Mouse (Mus musculus) stomach, embryonic 14.5 days (tissue): ENCODE measurements around the gene Emilin1. TPM values are rescaled to one million over a fixed set of nuclear protein-coding genes. Genes with fewer than 3 reads are reported as not detected.
A peak's percentile ranks its signal among the peaks of the same experiment; 100 is the strongest.

ENCODE experiments used
- ATAC-seq: fragments of 200-750 bp; cut with Nextera tagmentation; 2 replicates; pipeline ENCODE4 v1.8.0; 2017; ENCODE audit warnings: low read depth, moderate TSS enrichment; ENCODE audit not compliant: insufficient number of reproducible peaks, insufficient read depth, low FRiP score
- H3K27ac ChIP-seq: fragments of 300-500 bp; sonication (generic); 2 replicates; pipeline ENCODE4 v1.5.1; 2014; ENCODE audit warnings: mild to moderate bottlenecking, low read length, moderate library complexity, mixed read lengths
- H3K27me3 ChIP-seq: fragments of 300-500 bp; sonication (generic); 2 replicates; pipeline ENCODE4 v1.6.1; 2014; ENCODE audit warnings: low read length, control low read depth, mixed read lengths; ENCODE audit not compliant: control insufficient read depth, insufficient read depth
- H3K36me3 ChIP-seq: fragments of 300-500 bp; sonication (generic); 2 replicates; pipeline ENCODE4 v1.6.1; 2014; ENCODE audit warnings: mild to moderate bottlenecking, control low read depth, low read length, moderate library complexity, mixed read lengths; ENCODE audit not compliant: control insufficient read depth, insufficient read depth
- H3K4me1 ChIP-seq: fragments of 300-500 bp; sonication (generic); 2 replicates; pipeline ENCODE4 v1.6.1; 2014; ENCODE audit warnings: low read length, control low read depth, mixed read lengths; ENCODE audit not compliant: control insufficient read depth, insufficient read depth
- H3K4me2 ChIP-seq: fragments of 300-500 bp; sonication (generic); replicated peaks from 2 replicates; pipeline ENCODE4 v1.6.1; 2014; ENCODE audit warnings: low read depth, low read length, control low read depth
- H3K4me3 ChIP-seq: fragments of 300-500 bp; sonication (generic); 2 replicates; pipeline ENCODE4 v1.5.1; 2014; ENCODE audit warnings: low read depth, low read length, control low read depth
- H3K9ac ChIP-seq: fragments of 300-500 bp; sonication (generic); replicated peaks from 2 replicates; pipeline ENCODE4 v1.6.1; 2014; ENCODE audit warnings: low read depth, mild to moderate bottlenecking, control low read depth, low read length, moderate library complexity, mixed read lengths
- H3K9me3 ChIP-seq: fragments of 300-500 bp; sonication (generic); 2 replicates; pipeline ENCODE4 v1.6.1; 2016; ENCODE audit warnings: low read depth, low read length, control low read depth; ENCODE audit not compliant: control insufficient read depth
- WGBS: fragments of 180-500 bp; shearing (Covaris S2); extraction: QIAGEN DNeasy Blood & Tissue Kit; methylation state at CpG from one replicate; pipeline ENCODE4 v1.1.7; 2014; 5-methylcytosine and 5-hydroxymethylcytosine counted together
- polyA plus RNA-seq: library from polyadenylated mRNA; unstranded; fragments of >200 nt; fragmentation: Nextera tagmentation; extraction: Ambion mirVana; gene quantifications from 2 replicates; pipeline ENCODE4 v1.2.1, GENCODE M21; 2014

The Emilin1 gene
- polyA plus RNA-seq, 1 experiment from 2014 or later = 208 TPM

DNA sequence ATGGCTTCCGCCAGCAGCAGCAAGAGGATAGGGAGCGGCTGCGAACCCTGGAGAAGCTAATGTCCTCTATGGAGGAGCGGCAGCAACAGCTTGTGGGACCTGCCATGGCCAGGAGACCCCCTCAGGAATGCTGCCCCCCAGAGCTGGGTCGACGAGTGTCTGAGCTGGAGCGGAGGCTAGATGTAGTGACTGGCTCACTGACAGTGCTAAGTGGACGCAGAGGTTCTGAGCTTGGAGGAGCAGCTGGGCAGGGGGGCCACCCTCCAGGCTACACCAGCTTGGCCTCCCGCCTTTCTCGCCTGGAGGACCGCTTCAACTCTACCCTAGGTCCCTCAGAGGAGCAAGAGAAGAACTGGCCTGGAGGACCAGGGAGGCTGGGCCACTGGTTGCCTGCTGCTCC lies 4.1 kb downstream of the Emilin1 start:
- no peaks in the 10 kb centered on the region for H3K9me3 ChIP-seq
- no peak overlapping the region for H3K4me3 ChIP-seq
- ATAC-seq = no peak
- H3K36me3 ChIP-seq = peaks cover 33% of the 10 kb centered on the region
- no peaks in the 10 kb centered on the region for H3K27me3 ChIP-seq
- no peak overlapping the region for H3K4me2 ChIP-seq
- 90% methylated on average over 11 of the region's 11 CpGs for WGBS
- H3K9ac ChIP-seq = no peak overlapping the region
- H3K4me1 ChIP-seq = peaks cover 22% of the 10 kb centered on the region
- H3K27ac ChIP-seq = no peak overlapping the region

- no peak overlapping the region for H3K4me2 ChIP-seq
- H3K4me3 ChIP-seq = no peak overlapping the region
- no peaks in the 10 kb centered on the region for H3K9me3 ChIP-seq
- H3K4me1 ChIP-seq = peaks cover 22% of the 10 kb centered on the region
- no peaks in the 10 kb centered on the region for H3K27me3 ChIP-seq
- H3K36me3 ChIP-seq = peaks cover 37% of the 10 kb centered on the region
- WGBS = 86% methylated on average over 31 of the region's 31 CpGs
- H3K27ac ChIP-seq = no peak overlapping the region
- ATAC-seq = no peak
- H3K9ac ChIP-seq = no peak overlapping the region
These were observed 4.9 kb downstream of the Emilin1 start for GRCm38 (mm10) chr5:30917891-30918670.

- Histone ChIP-seq H3K9ac (no peak overlapping the region), H3K4me2 (no peak overlapping the region), H3K27ac (no peak overlapping the region), H3K4me3 (no peak overlapping the region), H3K4me1 (peaks cover 22% of the 10 kb centered on the region), H3K27me3 (no peaks in the 10 kb centered on the region), H3K36me3 (peaks cover 37% of the 10 kb centered on the region), H3K9me3 (no peaks in the 10 kb centered on the region)
- ATAC-seq = no peak
- 72% methylated on average over 8 of the region's 8 CpGs for WGBS
These were observed 5.5 kb downstream of the Emilin1 start for GRCm38 (mm10) chr5:30918691-30919090.

DNA sequence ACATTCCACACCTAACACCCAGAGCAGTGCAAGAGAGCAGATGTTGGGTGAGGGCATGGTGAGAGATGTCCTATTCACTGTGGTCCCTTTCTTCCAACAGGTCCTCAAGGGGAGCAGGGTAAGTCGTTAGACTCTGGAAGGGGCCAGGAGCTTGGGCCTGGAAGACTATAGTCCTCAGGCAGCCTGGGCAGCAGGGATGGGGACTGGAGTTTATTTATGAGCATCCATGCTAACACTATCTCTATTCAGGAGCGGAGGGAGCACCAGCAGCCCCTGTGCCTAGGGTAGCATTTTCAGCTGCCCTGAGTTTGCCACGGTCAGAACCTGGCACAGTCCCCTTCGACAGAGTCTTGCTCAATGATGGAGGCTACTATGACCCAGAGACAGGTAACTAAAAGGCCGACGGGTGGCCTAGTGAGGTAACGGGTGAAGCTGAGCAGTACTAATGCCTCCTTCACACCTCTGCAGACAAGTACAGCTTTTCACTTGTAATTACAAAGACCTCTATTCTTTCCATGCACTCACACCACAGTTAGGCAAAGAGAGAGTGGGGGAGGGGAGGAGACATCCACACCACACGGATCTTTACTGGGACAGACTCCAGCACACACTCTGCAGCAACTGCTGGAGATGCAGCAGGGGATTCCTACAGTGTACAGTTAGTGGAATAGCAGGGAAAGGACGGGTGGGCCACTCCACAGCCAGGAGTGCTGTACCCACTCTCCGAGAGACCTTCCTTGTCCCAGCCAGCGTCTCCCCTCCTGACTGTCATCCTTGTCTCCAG lies 6.8 kb downstream of the Emilin1 start:
- WGBS = 70% methylated on average over 11 of the region's 11 CpGs
- no peaks in the 10 kb centered on the region for H3K27me3 ChIP-seq
- peaks cover 37% of the 10 kb centered on the region for H3K36me3 ChIP-seq
- peaks cover 22% of the 10 kb centered on the region for H3K4me1 ChIP-seq
- H3K9me3 ChIP-seq = no peaks in the 10 kb centered on the region
- no peak overlapping the region for H3K27ac ChIP-seq
- H3K4me3 ChIP-seq = no peak overlapping the region
- no peak overlapping the region for H3K4me2 ChIP-seq
- H3K9ac ChIP-seq = no peak overlapping the region
- no peak for ATAC-seq

DNA sequence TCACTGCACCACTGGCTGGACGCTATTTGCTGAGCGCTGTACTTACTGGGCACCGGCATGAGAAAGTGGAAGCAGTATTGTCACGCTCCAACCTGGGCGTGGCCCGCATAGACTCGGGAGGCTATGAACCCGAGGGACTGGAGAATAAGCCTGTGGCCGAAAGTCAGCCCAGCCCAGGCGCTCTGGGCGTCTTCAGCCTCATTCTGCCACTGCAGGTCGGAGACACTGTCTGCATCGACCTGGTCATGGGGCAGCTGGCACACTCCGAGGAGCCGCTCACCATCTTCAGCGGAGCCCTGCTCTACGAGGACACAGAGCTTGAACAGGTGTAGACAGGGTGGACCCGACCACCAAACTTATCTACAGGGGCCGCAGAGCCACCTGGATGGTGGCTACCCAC lies 7.4 kb downstream of the Emilin1 start:
- no peak overlapping the region for H3K9ac ChIP-seq
- no peak for ATAC-seq
- H3K27ac ChIP-seq = no peak overlapping the region
- no peaks in the 10 kb centered on the region for H3K9me3 ChIP-seq
- no peaks in the 10 kb centered on the region for H3K27me3 ChIP-seq
- 51% methylated on average over 19 of the region's 19 CpGs for WGBS
- H3K36me3 ChIP-seq = peaks cover 37% of the 10 kb centered on the region
- peaks cover 19% of the 10 kb centered on the region for H3K4me1 ChIP-seq
- H3K4me2 ChIP-seq = peak overlapping the region; percentile 84; the same call in 1 of the 2 replicates
- H3K4me3 ChIP-seq = 0 out of 2 replicates have a peak overlapping the region, but pooled peaks have one; percentile 0

DNA sequence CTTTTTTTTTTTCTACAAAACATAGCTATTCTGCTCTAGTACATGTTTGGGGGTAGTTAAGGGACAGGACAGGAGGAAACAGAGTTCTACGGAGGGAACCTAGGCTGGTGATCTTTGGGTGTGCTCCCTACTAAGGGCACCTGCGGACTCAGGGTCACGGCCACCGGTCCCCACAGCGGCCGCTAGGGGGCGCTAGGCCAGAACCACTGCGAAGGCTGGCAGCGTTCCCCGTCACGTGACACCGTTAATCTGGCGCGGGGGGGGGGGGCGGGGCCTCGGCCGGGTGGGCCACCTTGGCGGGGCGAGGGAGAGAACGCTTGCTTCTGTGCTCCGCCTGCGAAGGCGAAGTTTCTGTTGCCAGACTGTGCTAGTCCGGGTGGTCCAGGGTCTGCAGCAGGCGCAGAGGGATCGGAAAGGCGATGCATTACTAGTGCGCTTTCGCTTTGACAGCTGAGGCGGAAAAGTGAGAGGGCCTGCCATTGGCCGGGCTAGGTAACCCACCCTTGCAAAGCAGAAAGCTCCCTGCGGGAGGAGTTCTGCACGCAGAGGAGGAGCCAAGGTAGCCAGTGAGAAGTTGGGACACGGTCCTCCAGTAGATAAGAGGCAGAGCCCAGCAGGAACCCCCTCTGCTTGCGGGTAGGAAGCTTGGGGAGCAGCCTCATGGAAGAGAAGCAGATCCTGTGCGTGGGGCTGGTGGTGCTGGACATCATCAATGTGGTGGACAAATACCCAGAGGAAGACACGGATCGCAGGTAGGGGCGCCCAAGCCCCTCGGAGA lies 8.2 kb downstream of the Emilin1 start, which contains the start of gene Khk:
Gene Khk (plus strand): TSS at position 176 of the 778 bp plus-strand sequence.
- H3K4me3 ChIP-seq = peak within 1 kb of the TSS; percentile 37
- ATAC-seq = peak; percentile 85
- no peaks in the 10 kb centered on the region for H3K27me3 ChIP-seq
- H3K4me2 ChIP-seq = peak within 1 kb of the TSS; percentile 84
- H3K9ac ChIP-seq = peak within 1 kb of the TSS; percentile 37
- peaks cover 18% of the 10 kb centered on the region for H3K4me1 ChIP-seq
- H3K9me3 ChIP-seq = no peaks in the 10 kb centered on the region
- H3K27ac ChIP-seq = peak within 1 kb of the TSS; percentile 81
- H3K36me3 ChIP-seq = peaks cover 37% of the 10 kb centered on the region
- WGBS = 1% methylated on average over 39 of the region's 40 CpGs

GRCm38 (mm10) chr5:30922581-30923041 lies 9.4 kb downstream of the Emilin1 start:
- Histone ChIP-seq H3K36me3 (peaks cover 28% of the 10 kb centered on the region), H3K27me3 (no peaks in the 10 kb centered on the region), H3K27ac (peak overlapping the region; percentile 81; the same call in 1 of the 2 replicates), H3K9me3 (no peaks in the 10 kb centered on the region), H3K9ac (0 out of 2 replicates have a peak overlapping the region, but pooled peaks have one; percentile 37), H3K4me3 (peak overlapping the region; percentile 37; the same call in 1 of the 2 replicates), H3K4me2 (peak overlapping the region; percentile 84), H3K4me1 (peaks cover 15% of the 10 kb centered on the region)
- ATAC-seq = no peak
- 53% methylated on average over 10 of the region's 10 CpGs for WGBS

DNA sequence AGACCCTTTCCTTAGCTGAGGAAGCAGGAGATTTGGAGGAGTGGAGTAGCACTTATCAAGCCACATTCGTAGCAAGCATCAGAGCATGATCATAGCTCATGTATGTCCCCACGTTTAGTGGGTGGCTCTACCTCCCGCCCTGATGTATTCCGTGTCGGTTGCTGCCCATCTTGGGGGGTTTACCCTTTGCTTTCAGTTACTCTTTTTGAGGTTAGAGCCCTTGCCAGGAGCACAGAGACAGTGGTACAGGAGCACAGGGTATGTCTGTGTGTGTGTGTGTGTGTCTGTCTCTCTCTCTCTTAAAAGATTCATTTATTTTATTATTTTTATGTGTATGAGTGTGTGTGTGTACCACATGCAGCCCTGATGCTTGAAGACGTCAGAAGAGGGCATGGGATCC lies 9.9 kb downstream of the Emilin1 start:
- Histone ChIP-seq H3K4me3 (no peak overlapping the region), H3K4me1 (peaks cover 15% of the 10 kb centered on the region), H3K4me2 (peak overlapping the region; percentile 84; the same call in 1 of the 2 replicates), H3K9ac (no peak overlapping the region), H3K27me3 (no peaks in the 10 kb centered on the region), H3K36me3 (peaks cover 23% of the 10 kb centered on the region), H3K27ac (no peak overlapping the region), H3K9me3 (no peaks in the 10 kb centered on the region)
- 74% methylated on average over 6 of the region's 6 CpGs for WGBS
- ATAC-seq = no peak
